Mouse (Mus musculus) neural tube, embryonic 14.5 days (tissue): ENCODE data around the gene Dctn2. TPM values are rescaled to one million over a fixed set of nuclear protein-coding genes. Genes with fewer than 3 reads are reported as not detected.

Source experiments
- ATAC-seq: fragments of 200-750 bp; cut with Nextera tagmentation; 2 replicates; pipeline ENCODE4 v1.8.0; 2017; ENCODE audit warnings: low read depth, mild to moderate bottlenecking, moderate TSS enrichment, moderate library complexity
- H3K27ac ChIP-seq: fragments of 300-500 bp; sonication (generic); 2 replicates; pipeline ENCODE4 v1.5.1; 2014; ENCODE audit warnings: low read depth, mild to moderate bottlenecking, control low read depth, low read length, moderate library complexity, mixed read lengths
- H3K27me3 ChIP-seq: fragments of 300-500 bp; sonication (generic); 2 replicates; pipeline ENCODE4 v1.6.1; 2014; ENCODE audit warnings: low read length; ENCODE audit not compliant: control insufficient read depth, insufficient read depth
- H3K36me3 ChIP-seq: fragments of 300-500 bp; sonication (generic); 2 replicates; pipeline ENCODE4 v1.6.1; 2014; ENCODE audit warnings: low read length, mixed read lengths; ENCODE audit not compliant: control insufficient read depth, insufficient read depth
- H3K4me1 ChIP-seq: fragments of 300-500 bp; sonication (generic); 2 replicates; pipeline ENCODE4 v1.6.1; 2014; ENCODE audit warnings: low read length; ENCODE audit not compliant: control insufficient read depth, insufficient read depth
- H3K4me2 ChIP-seq: fragments of 300-500 bp; sonication (generic); 2 replicates; pipeline ENCODE4 v1.6.1; 2014; ENCODE audit warnings: mild to moderate bottlenecking, low read depth, low read length, control low read depth
- H3K4me3 ChIP-seq: fragments of 300-500 bp; sonication (generic); 2 replicates; pipeline ENCODE4 v1.5.1; 2014; ENCODE audit warnings: low read depth, low read length, control low read depth, mixed read lengths
- H3K9ac ChIP-seq: fragments of 300-500 bp; sonication (generic); replicated peaks from 2 replicates; pipeline ENCODE4 v1.6.1; 2014; ENCODE audit warnings: low read depth, mild to moderate bottlenecking, control low read depth, low read length, mixed read lengths
- H3K9me3 ChIP-seq: fragments of 300-500 bp; sonication (generic); 2 replicates; pipeline ENCODE4 v1.6.1; 2016; ENCODE audit warnings: low read length; ENCODE audit not compliant: control insufficient read depth
- WGBS: fragments of 180-500 bp; shearing (Covaris S2); extraction: QIAGEN DNeasy Blood & Tissue Kit; methylation state at CpG from one replicate; pipeline ENCODE4 v1.1.7; 2014; 5-methylcytosine and 5-hydroxymethylcytosine counted together
- polyA plus RNA-seq: library from polyadenylated mRNA; unstranded; fragments of >200 nt; fragmentation: Nextera tagmentation; extraction: Ambion mirVana; gene quantifications from 2 replicates; pipeline ENCODE4 v1.2.1, GENCODE M21; 2014

The Dctn2 gene
- polyA plus RNA-seq, 1 experiment from 2014 or later = 298 TPM

DNA sequence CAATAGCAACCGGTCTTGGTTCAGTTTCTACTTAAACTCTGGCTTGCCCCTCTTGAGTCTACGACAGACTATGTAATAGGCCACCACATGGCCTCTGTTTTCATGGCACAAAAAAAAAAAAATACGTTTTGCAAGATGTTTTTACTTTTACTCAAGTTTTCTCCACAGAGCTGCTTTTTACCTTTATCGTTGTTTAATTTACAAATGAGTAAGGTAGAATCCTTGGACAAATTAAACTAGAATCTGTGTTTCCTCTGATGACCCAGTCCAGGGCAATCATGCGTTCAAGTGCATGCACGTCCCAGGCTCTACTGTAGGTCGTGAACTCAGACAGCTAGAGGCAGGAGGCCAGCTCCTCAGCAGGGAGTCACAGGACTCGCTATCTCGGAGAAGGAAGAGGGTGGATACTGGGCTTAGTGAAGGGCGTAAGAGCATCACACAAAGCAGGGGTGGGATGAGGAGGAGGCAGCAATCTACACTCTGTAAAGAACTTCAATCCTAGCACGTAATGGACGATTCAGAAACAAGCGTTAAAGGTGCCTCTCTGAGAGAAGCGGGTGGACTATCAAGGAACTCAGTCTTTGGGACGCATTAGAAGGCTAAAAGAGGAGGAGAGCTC is 23.5 kb downstream of the Dctn2 start:
- Histone ChIP-seq H3K4me1 (peaks cover 44% of the 10 kb centered on the region), H3K9ac (peak overlapping the region; percentile 84), H3K27me3 (no peaks in the 10 kb centered on the region), H3K4me2 (peak overlapping the region; percentile 91), H3K27ac (peak overlapping the region; percentile 96), H3K9me3 (no peaks in the 10 kb centered on the region), H3K36me3 (peaks cover 21% of the 10 kb centered on the region), H3K4me3 (peak overlapping the region; percentile 64)
- peak; percentile 4; the same call in 1 of the 2 replicates for ATAC-seq
- WGBS = 1% methylated on average over 15 of the region's 15 CpGs

- peaks cover 39% of the 10 kb centered on the region for H3K4me1 ChIP-seq
- 0% methylated on average over 44 of the region's 47 CpGs for WGBS
- ATAC-seq = peak; percentile 91
- H3K4me2 ChIP-seq = peak overlapping the region; percentile 91
- peak overlapping the region; percentile 64 for H3K4me3 ChIP-seq
- H3K27me3 ChIP-seq = no peaks in the 10 kb centered on the region
- peaks cover 21% of the 10 kb centered on the region for H3K36me3 ChIP-seq
- H3K9ac ChIP-seq = peak overlapping the region; percentile 58
- peak overlapping the region; percentile 96 for H3K27ac ChIP-seq
- H3K9me3 ChIP-seq = no peaks in the 10 kb centered on the region
Observed at GRCm38 (mm10) chr10:127290307-127290929, 24.2 kb downstream of the Dctn2 start.

- no peaks in the 10 kb centered on the region for H3K27me3 ChIP-seq
- peaks cover 33% of the 10 kb centered on the region for H3K4me1 ChIP-seq
- peak; percentile 35 for ATAC-seq
- H3K4me2 ChIP-seq = peak overlapping the region; percentile 91
- H3K9me3 ChIP-seq = no peaks in the 10 kb centered on the region
- peak overlapping the region; percentile 64 for H3K4me3 ChIP-seq
- peak overlapping the region; percentile 96 for H3K27ac ChIP-seq
- WGBS = 1% methylated on average over 19 of the region's 19 CpGs
- H3K36me3 ChIP-seq = peaks cover 19% of the 10 kb centered on the region
- H3K9ac ChIP-seq = peak overlapping the region; percentile 58
Observed at GRCm38 (mm10) chr10:127290930-127291880, 25.0 kb downstream of the Dctn2 start.

DNA sequence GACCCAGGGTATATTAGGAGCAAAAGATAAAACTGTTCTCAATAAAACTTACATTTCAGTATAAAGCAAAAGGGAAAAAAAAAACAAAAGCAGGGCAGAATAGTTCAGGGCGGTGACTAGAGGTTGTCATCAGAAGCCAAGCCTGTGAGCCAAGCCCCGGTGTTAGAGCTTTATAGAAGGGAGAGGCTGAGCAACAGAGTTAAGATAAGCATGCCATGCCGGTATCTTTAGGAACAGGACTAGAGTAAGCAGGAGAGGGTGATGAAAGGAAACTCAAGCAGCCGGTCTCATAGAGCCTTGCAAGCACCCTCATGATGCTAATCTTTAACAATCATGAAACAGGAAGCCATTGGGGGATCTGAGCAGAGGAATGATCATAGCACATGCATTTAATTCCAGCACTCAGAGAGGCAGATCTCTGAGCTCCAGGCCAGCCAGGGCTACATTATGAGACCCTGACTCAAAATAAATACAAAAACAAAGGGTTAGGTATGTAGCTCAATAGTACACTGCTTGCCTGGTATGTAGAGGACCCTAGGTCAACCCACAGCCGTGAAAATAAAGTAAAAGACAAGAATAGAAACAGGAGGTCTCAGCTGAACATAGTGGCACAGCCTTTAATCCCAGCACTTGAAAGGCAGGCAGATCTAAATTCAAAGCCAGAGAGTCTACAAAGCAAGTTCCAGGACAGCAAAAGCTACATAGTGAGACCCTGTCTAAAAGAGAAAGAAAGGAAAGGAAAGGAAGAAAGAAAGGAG is 25.9 kb downstream of the Dctn2 start:
- WGBS = 57% methylated on average over 5 of the region's 5 CpGs
- no peak overlapping the region for H3K27ac ChIP-seq
- no peaks in the 10 kb centered on the region for H3K9me3 ChIP-seq
- H3K27me3 ChIP-seq = no peaks in the 10 kb centered on the region
- peaks cover 24% of the 10 kb centered on the region for H3K4me1 ChIP-seq
- no peak for ATAC-seq
- H3K36me3 ChIP-seq = peaks cover 25% of the 10 kb centered on the region
- H3K9ac ChIP-seq = 0 out of 2 replicates have a peak overlapping the region, but pooled peaks have one; percentile 29
- peak overlapping the region; percentile 91 for H3K4me2 ChIP-seq
- peak overlapping the region; percentile 64 for H3K4me3 ChIP-seq

GRCm38 (mm10) chr10:127292987-127293538 is 26.9 kb downstream of the Dctn2 start:
- Histone ChIP-seq H3K9ac (no peak overlapping the region), H3K4me1 (peaks cover 14% of the 10 kb centered on the region), H3K4me2 (no peak overlapping the region), H3K27ac (no peak overlapping the region), H3K4me3 (no peak overlapping the region), H3K9me3 (no peaks in the 10 kb centered on the region), H3K36me3 (peaks cover 35% of the 10 kb centered on the region), H3K27me3 (no peaks in the 10 kb centered on the region)
- WGBS = 91% methylated on average over 6 of the region's 6 CpGs
- ATAC-seq = no peak

DNA sequence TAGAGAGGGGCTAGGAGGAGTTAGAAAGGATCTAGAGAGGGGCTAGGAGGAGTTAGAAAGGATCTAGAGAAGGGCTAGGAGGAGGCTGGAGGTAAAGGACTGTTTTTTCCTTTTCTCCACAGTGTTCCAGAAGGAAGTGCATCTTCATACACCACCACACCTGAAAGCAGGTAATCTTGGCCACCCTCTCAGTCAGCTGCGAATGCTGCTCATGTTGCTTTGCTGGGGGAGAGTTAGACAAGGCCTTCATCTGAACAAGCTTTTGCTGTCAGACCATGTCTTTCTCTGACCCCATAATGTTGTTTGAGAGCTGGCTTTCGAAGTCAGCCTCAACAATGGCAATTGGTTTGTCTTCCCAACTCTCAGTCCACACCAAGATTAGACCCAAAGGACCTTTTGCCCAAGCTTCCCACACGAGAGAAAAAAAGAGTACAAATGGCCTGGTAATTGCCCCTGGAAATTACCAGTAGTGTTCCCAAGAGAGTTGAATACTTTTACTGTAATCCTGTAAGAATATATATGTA is 27.5 kb downstream of the Dctn2 start:
- no peaks in the 10 kb centered on the region for H3K9me3 ChIP-seq
- H3K4me3 ChIP-seq = no peak overlapping the region
- H3K4me2 ChIP-seq = no peak overlapping the region
- H3K4me1 ChIP-seq = peaks cover 14% of the 10 kb centered on the region
- H3K9ac ChIP-seq = no peak overlapping the region
- H3K27me3 ChIP-seq = no peaks in the 10 kb centered on the region
- WGBS = 75% methylated on average over 3 of the region's 3 CpGs
- no peak for ATAC-seq
- peaks cover 39% of the 10 kb centered on the region for H3K36me3 ChIP-seq
- H3K27ac ChIP-seq = no peak overlapping the region

DNA sequence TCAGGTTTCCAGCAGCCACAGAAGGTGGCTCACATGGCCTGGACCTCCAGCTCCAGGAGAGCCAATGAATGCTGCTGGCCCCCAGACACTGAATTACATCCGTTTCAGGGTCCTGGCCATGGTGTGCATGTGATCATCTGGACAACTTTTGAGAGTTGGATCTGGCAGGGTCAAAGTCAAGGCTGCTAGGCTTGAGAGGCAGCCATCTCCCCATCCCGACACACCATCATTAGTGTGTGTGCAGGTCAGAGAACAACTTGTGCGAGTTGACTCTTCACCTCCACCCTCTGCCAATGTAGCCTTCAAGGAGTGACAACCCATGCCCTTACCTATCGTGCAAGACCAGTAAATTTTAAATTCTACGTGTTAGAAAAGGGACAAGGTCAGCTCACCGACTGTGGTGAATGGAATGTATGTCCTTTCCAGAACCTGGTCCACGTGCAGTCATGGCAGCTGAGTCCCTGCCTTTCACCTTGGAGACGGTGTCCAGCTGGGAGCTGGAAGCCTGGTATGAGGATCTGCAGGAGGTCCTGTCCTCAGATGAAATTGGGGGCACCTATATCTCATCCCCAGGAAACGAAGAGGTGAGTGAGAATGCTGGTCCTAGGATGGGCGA is 28.8 kb downstream of the Dctn2 start:
- Histone ChIP-seq H3K4me2 (no peak overlapping the region), H3K9ac (no peak overlapping the region), H3K36me3 (peaks cover 50% of the 10 kb centered on the region), H3K4me1 (peaks cover 11% of the 10 kb centered on the region), H3K9me3 (no peaks in the 10 kb centered on the region), H3K27ac (no peak overlapping the region), H3K27me3 (no peaks in the 10 kb centered on the region), H3K4me3 (no peak overlapping the region)
- no peak for ATAC-seq
- 95% methylated on average over 10 of the region's 10 CpGs for WGBS
